Mouse (Mus musculus): ENCODE measurements around the gene Dffb.

Dffb gene

GRCm38 (mm10) chr4:153974431-153975291, at the start of gene Dffb, which contains the start of gene Cep104:
TSS of gene Dffb (minus strand) at chr4:153975126.
TSS of gene Cep104 (plus strand) at chr4:153975194.
- peak; percentile 79 for DNase-seq (ENCODE audit: extremely low spot score, low read depth, low spot score)

- no peak for DNase-seq (ENCODE audit: extremely low spot score, low read depth, low spot score)
Observed at GRCm38 (mm10) chr4:154023754-154024601, 49.1 kb upstream of the Dffb start.

DNA sequence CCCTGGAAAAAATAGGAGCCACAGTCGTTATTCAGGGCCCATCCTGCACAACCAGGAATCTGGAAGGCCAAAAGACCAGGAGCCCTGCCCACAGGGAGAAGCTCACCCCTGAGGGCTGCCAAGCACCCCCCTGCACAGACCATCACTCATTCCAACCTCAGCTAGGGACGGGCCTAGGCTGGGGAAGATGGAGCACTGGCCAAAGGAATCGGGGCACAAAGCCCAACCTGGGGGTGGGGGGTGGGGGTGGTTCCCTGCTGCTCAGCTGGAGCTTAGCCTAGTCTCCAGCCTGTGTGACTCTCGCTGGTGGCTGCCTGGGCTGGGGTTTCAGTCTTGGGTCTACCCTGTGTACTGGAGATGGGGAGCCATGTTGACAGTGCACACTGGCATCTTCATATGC, 47.9 kb upstream of the Dffb start:
- DNase-seq (ENCODE audit: extremely low spot score, low read depth, low spot score): no peak

- DNase-seq (ENCODE audit: extremely low spot score, low read depth, low spot score): no peak
Observed at GRCm38 (mm10) chr4:154022407-154022806, 47.5 kb upstream of the Dffb start.

GRCm38 (mm10) chr4:154021432-154021831, 46.5 kb upstream of the Dffb start:
- no peak for DNase-seq (ENCODE audit: extremely low spot score, low read depth, low spot score)

DNA sequence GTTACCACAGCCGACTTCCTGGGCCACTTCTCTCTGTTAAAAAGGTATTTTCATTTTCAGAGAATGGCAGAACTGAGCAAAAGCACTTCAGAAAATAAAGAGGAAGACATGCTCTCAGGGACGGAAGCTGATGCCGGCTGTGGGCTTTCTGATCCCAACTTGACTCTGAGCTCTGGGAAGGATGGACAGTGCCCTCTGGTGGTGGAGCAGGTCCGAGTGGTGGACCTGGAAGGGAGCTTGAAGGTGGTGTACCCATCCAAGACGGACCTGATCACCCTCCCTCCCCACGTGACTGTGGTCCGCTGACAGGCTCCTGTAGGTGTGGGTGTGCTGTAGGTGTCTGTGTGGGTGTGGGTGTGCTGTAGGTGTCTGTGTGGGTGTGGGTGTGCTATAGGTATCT, 44.6 kb upstream of the Dffb start:
- no peak for DNase-seq (ENCODE audit: extremely low spot score, low read depth, low spot score)

DNA sequence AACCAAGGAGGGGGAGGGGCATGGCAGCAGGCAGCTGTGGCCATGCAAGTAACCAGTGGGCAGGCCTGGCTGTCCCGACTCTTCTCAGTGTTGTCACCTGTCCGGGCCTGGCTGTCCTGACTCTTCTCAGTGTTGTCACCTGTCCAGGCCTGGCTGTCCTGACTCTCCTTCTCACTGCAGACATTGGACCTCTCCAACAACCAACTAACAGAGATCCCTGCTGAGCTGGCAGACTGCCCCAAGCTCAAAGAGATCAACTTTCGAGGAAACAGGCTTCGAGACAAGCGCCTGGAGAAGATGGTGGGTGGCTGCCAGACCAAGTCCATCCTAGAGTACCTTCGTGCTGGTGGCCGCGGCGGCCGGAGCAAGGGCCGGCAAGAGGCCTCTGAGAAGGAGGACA, 40.5 kb upstream of the Dffb start:
- no peak for DNase-seq (ENCODE audit: extremely low spot score, low read depth, low spot score)

DNA sequence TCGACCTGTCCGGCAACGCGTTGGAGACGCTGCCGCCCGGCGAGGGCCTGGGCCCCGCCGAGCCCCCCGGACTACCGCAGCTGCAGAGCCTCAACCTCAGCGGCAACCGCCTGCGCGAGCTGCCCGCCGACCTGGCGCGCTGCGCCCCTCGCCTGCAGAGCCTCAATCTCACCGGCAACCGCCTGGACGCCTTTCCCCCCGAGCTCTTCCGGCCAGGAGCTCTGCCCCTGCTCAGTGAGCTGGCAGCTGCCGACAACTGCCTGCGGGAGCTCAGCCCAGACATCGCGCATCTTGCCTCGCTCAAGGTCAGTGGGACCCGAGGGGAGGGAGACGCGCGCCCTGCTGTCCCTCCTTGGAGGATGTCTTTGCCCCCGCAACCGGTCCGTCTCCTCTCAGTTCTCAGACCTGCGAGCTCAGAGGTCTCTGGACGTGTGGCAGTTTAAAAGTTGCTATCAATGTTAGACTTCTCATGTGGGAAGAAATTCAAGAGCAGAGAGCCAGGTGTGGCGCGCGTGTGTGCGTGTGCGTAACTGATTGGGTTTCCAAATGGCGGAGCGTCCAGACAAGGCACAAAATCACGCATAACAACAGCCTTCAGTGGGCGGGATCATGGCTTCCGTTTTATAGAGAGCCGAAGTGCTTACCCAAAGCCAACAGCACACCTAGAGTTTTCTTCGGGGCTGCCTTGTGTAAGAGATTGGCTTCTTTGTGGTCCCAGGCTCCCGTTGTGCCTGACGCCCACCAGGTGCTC, 37.4 kb upstream of the Dffb start:
- no peak for DNase-seq (ENCODE audit: extremely low spot score, low read depth, low spot score)

DNA sequence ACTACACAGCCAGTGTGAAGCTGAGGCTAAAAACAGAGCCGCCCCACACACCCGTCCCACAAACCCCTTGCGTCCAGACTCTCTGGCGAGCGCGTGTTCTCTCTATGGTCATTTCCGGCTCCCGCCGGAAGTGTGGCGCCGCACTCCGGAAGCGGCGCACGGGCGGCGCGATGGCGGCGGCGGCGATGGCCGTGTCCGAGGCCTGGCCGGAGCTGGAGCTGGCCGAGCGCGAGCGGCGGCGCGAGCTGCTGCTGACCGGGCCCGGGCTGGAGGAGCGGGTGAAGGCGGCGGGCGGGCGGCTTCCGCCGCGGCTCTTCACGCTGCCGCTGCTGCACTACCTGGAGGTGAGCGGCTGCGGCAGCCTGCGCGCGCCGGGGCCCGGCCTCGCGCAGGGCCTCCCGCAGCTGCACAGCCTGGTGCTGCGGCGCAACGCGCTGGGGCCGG, 36.7 kb upstream of the Dffb start, which contains the start of gene Lrrc47:
Gene Lrrc47 (plus strand): TSS at position 86 of the 444 bp plus-strand sequence.
- peak; percentile 53 for DNase-seq (ENCODE audit: extremely low spot score, low read depth, low spot score)

- peak; percentile 24 for DNase-seq (ENCODE audit: extremely low spot score, low read depth, low spot score)
Observed at GRCm38 (mm10) chr4:154010907-154011645, 36.1 kb upstream of the Dffb start.

- DNase-seq (ENCODE audit: extremely low spot score, low read depth, low spot score): no peak
Observed at GRCm38 (mm10) chr4:154007759-154008158, 32.8 kb upstream of the Dffb start.

DNA sequence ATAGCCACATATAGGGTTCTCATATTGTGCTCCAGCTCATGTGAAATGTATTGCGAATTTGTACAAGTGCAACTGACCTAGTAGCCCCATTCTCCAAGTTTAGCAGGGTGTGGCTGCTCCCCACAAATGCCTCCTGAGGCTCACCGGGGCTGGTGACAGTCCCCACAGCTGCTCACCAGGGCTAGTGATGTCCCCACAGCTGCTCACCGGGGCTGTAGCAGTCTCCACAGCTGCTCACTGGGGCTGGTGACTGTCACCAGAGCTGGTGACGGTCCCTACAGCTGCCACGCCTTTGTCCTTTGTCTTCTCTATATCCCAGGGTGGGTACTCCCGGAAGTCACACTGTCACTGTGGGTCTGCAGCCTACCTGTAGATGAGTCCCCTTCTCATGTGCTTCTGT, 31.3 kb upstream of the Dffb start:
- no peak for DNase-seq (ENCODE audit: extremely low spot score, low read depth, low spot score)

GRCm38 (mm10) chr4:154005488-154005887, 30.6 kb upstream of the Dffb start:
- DNase-seq (ENCODE audit: extremely low spot score, low read depth, low spot score): no peak

DNA sequence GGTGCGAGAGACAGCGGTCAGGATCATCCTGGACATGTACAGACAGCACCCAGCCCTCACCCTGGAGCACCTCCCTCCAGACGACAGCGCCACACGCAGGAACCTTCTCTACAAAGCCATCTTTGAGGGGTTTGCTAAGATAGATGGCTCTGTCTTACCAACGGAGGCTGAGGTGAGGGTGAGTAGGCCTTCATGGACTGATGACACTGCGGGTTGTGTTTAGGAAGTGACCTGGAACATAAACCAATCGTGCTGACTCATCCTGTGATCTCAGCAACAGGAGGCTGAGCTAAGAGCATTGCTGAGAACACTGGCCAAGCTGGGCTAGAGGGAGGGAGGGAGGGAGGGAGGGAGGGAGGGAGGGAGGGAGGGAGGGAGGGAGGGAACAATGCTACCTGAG, 18.6 kb upstream of the Dffb start:
- no peak for DNase-seq (ENCODE audit: extremely low spot score, low read depth, low spot score)

GRCm38 (mm10) chr4:153992715-153993114, 17.8 kb upstream of the Dffb start:
- DNase-seq (ENCODE audit: extremely low spot score, low read depth, low spot score): no peak

- no peak for DNase-seq (ENCODE audit: extremely low spot score, low read depth, low spot score)
Observed at GRCm38 (mm10) chr4:153980470-153980869, 5.5 kb upstream of the Dffb start.

- DNase-seq (ENCODE audit: extremely low spot score, low read depth, low spot score): no peak
Observed at GRCm38 (mm10) chr4:153979243-153979642, 4.3 kb upstream of the Dffb start.

DNA sequence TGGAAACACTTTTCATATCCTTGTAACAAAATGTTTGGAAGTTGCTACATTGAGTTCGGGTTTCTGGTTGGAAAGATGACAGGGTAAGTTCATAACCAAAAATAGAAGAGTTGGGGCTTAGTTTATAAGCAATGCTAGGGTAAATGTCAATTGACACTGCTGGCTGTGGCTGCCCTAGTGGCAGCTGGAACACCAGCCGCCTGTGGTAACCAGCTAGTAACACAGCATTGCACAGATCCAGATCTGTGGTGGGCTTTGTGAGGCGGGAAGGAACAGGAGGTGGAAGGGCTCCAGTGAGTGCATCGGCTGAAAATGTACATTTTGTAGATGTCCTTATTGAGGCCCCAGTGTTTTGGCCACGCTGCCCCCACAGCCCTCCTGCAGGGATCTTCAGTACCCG, 842 bp upstream of the Dffb start:
- no peak for DNase-seq (ENCODE audit: extremely low spot score, low read depth, low spot score)

- DNase-seq (ENCODE audit: extremely low spot score, low read depth, low spot score): no peak
Observed at GRCm38 (mm10) chr4:153975292-153975662, 351 bp upstream of the Dffb start.

DNA sequence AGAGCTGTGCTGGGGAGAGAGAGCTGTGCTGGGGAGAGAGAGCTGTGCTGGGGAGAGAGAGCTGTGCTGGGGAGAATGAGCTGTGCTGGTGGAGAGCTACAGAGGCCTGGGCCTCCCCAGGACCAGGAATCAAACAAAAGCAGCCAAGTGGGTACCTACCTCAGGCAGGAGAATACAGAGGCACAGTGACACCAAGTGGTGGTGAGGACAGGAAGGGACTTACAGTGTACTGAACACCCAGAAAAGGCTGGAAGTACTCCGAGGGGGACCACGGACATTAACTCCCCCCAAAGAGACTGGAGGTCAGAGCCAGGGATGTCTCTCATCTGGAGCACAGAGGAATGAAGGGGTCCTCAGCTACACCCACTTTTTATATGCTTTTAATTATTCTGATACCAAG, 6.9 kb downstream of the Dffb start:
- no peak for DNase-seq (ENCODE audit: extremely low spot score, low read depth, low spot score)
